Mouse (Mus musculus) heart, embryonic 10.5 days (tissue): Measurements from ENCODE around the gene Colgalt1. TPM values are rescaled to one million over a fixed set of nuclear protein-coding genes. Genes with fewer than 3 reads are reported as not detected.

Experiments used
- DNase-seq: peaks from one replicate; pipeline ENCODE4 v3.0.0-alpha.2; 2017; ENCODE audit warnings: low spot score
- H3K27ac ChIP-seq: fragments of 300-500 bp; sonication (generic); 2 replicates; pipeline ENCODE4 v1.5.1; 2016; ENCODE audit warnings: mild to moderate bottlenecking
- H3K27me3 ChIP-seq: fragments of 300-500 bp; sonication (generic); 2 replicates; pipeline ENCODE4 v1.6.1; 2016; ENCODE audit warnings: mild to moderate bottlenecking; ENCODE audit not compliant: poor library complexity, insufficient read depth, severe bottlenecking
- H3K36me3 ChIP-seq: fragments of 300-500 bp; sonication (generic); 2 replicates; pipeline ENCODE4 v1.6.1; 2016; ENCODE audit warnings: mild to moderate bottlenecking, moderate library complexity
- H3K4me1 ChIP-seq: fragments of 300-500 bp; sonication (generic); 2 replicates; pipeline ENCODE4 v1.6.1; 2016; ENCODE audit warnings: mild to moderate bottlenecking
- H3K4me3 ChIP-seq: fragments of 300-500 bp; sonication (generic); 2 replicates; pipeline ENCODE4 v1.5.1; 2016; ENCODE audit warnings: mild to moderate bottlenecking, moderate library complexity
- H3K9me3 ChIP-seq: fragments of 300-500 bp; sonication (generic); 2 replicates; pipeline ENCODE4 v1.6.1; 2016; ENCODE audit warnings: mild to moderate bottlenecking, moderate library complexity
- WGBS: fragments of 180-500 bp; shearing (Covaris S2); methylation state at CpG from one replicate; pipeline ENCODE4 v1.1.7; 2016; 5-methylcytosine and 5-hydroxymethylcytosine counted together
- polyA plus RNA-seq: library from polyadenylated mRNA; unstranded; fragments of >200 nt; fragmentation: Nextera tagmentation; extraction: Ambion mirVana; gene quantifications from 2 replicates; pipeline ENCODE4 v1.2.1, GENCODE M21; 2016

Gene Colgalt1
- polyA plus RNA-seq, 1 experiment from 2014 or later: 54.4 TPM

GRCm38 (mm10) chr8:71637149-71638095 is 26.6 kb downstream of the Colgalt1 start:
- Histone ChIP-seq H3K27me3 (peaks cover 43% of the 10 kb centered on the region), H3K36me3 (no peaks in the 10 kb centered on the region), H3K27ac (no peak overlapping the region), H3K4me3 (no peak overlapping the region), H3K9me3 (peaks cover 10% of the 10 kb centered on the region), H3K4me1 (peaks cover 20% of the 10 kb centered on the region; the same call in 1 of the 2 replicates)
- no peak for DNase-seq
- 41% methylated on average over 8 of the region's 8 CpGs for WGBS

- Histone ChIP-seq H3K36me3 (no peaks in the 10 kb centered on the region), H3K27me3 (peaks cover 34% of the 10 kb centered on the region), H3K4me1 (peaks cover 20% of the 10 kb centered on the region; the same call in 1 of the 2 replicates), H3K4me3 (no peak overlapping the region), H3K9me3 (peaks cover under 1% of the 10 kb centered on the region), H3K27ac (no peak overlapping the region)
- WGBS: 68% methylated on average over 6 of the region's 6 CpGs
- DNase-seq: no peak
Measured at GRCm38 (mm10) chr8:71638321-71638720, 27.5 kb downstream of the Colgalt1 start.

- H3K36me3 ChIP-seq: no peaks in the 10 kb centered on the region
- H3K27ac ChIP-seq: no peak overlapping the region
- no peak overlapping the region for H3K4me3 ChIP-seq
- peaks cover 11% of the 10 kb centered on the region; the same call in 1 of the 2 replicates for H3K4me1 ChIP-seq
- no peak for DNase-seq
- H3K9me3 ChIP-seq: no peaks in the 10 kb centered on the region
- H3K27me3 ChIP-seq: peaks cover 26% of the 10 kb centered on the region
- 68% methylated on average over 4 of the region's 4 CpGs for WGBS
Measured at GRCm38 (mm10) chr8:71639318-71639717, 28.5 kb downstream of the Colgalt1 start.

GRCm38 (mm10) chr8:71645510-71645909 is 34.7 kb downstream of the Colgalt1 start:
- Histone ChIP-seq H3K9me3 (no peaks in the 10 kb centered on the region), H3K4me3 (no peak overlapping the region), H3K36me3 (no peaks in the 10 kb centered on the region), H3K27me3 (peaks cover 20% of the 10 kb centered on the region), H3K4me1 (no peaks in the 10 kb centered on the region), H3K27ac (no peak overlapping the region)
- WGBS: 78% methylated on average over 9 of the region's 9 CpGs
- no peak for DNase-seq

DNA sequence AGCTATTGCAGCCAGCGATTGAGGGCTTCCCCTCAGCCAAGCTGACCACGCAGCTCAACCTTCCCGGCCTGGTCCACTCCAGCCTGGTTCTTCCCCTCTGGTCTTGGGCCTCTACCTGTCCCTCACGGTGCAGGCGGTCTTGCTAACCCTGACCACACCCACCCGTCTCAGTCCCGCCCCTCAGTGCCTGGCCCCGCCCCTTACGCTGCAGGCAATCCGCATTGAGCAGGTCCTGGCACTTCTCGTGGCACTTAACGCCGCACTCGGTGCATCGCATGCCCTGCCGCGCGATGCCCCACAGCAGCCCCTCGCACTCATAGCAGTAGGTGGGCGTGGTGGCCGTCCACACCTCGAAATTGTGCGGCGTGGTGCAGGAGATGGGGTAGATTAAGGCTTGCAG is 43.8 kb downstream of the Colgalt1 start:
- Histone ChIP-seq H3K36me3 (no peaks in the 10 kb centered on the region), H3K4me1 (peaks cover 12% of the 10 kb centered on the region), H3K27me3 (peaks cover 96% of the 10 kb centered on the region), H3K9me3 (no peaks in the 10 kb centered on the region), H3K27ac (no peak overlapping the region), H3K4me3 (peak overlapping the region; percentile 34)
- DNase-seq: no peak
- WGBS: 1% methylated on average over 24 of the region's 24 CpGs

- Histone ChIP-seq H3K4me1 (peaks cover 16% of the 10 kb centered on the region), H3K27me3 (peaks cover 98% of the 10 kb centered on the region), H3K36me3 (no peaks in the 10 kb centered on the region), H3K4me3 (no peak overlapping the region), H3K27ac (no peak overlapping the region), H3K9me3 (no peaks in the 10 kb centered on the region)
- 29% methylated on average over 9 of the region's 9 CpGs for WGBS
- DNase-seq: no peak
Measured at GRCm38 (mm10) chr8:71657816-71658215, 47.0 kb downstream of the Colgalt1 start.

DNA sequence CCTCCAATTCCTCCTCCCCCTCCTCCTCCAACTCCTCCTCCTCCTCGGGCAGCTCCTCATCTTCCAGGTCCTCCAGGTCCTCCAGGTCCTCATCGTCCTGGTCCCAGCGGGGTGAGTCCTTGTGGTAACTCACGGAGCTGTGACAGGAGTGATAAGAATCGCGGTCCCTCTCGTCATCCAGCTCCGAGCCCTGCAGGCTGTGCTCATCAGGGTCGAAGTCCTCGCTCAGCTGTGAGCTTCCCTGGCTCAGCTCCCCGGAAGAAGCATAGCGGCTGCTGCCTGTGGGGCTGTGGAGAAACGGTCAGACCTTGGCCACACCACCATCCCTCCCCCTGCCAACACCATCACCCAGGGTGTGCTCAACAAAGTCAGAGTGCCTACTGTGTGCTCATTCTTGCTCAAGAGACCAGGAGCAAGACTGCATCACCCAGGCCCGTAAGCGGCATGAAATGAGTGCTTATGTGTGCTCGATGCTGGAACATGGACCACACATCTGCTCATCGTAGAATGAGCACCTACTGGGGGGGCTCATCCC is 47.8 kb downstream of the Colgalt1 start:
- Histone ChIP-seq H3K27me3 (peaks cover 98% of the 10 kb centered on the region), H3K9me3 (no peaks in the 10 kb centered on the region), H3K4me1 (peaks cover 16% of the 10 kb centered on the region), H3K36me3 (no peaks in the 10 kb centered on the region), H3K27ac (no peak overlapping the region), H3K4me3 (no peak overlapping the region)
- no peak for DNase-seq
- 30% methylated on average over 17 of the region's 17 CpGs for WGBS

GRCm38 (mm10) chr8:71659751-71660150 is 49.0 kb downstream of the Colgalt1 start:
- H3K9me3 ChIP-seq: no peaks in the 10 kb centered on the region
- 59% methylated on average over 1 of the region's 1 CpGs for WGBS
- no peak for DNase-seq
- H3K36me3 ChIP-seq: no peaks in the 10 kb centered on the region
- peaks cover 98% of the 10 kb centered on the region for H3K27me3 ChIP-seq
- H3K4me1 ChIP-seq: peaks cover 12% of the 10 kb centered on the region
- H3K4me3 ChIP-seq: no peak overlapping the region
- no peak overlapping the region for H3K27ac ChIP-seq

DNA sequence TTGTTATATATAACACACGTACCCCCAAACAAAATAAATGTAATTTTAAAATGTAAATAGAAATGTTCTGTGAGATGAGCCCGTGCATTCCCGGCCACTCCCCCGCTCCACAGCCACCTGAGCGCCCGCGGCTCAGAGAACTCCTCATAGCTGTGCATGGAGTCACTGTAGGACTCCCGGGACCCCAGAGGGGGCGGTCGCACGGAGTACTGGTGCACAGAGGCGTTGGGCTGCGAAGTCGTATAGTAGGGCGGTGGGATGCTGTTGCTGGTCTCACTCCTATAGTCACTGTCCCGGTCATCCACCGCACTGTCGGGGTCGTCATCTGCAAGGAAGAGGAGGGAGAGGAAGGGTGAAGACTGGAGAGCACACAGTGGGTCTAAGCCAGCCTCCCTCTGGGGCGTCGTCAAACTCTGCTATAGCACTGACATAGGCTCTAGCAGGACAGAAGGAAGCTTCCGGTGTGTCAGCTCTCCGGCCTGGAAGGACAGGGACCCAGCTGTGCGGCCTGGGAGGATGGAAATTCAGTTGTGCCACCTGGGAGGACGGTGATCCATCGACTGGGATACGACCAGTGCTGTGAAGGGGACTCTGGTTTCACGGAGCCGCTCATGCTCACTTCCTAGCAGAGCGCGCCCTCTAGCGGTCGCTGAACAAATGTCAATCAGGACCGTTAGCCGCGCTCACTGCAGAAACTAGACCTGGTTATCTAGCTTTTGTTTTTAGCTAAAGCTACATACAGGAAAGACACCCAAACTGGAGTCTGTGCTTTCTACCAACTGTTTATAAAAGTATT is 49.7 kb downstream of the Colgalt1 start:
- 9% methylated on average over 36 of the region's 36 CpGs for WGBS
- H3K9me3 ChIP-seq: no peaks in the 10 kb centered on the region
- H3K4me1 ChIP-seq: peaks cover 15% of the 10 kb centered on the region
- no peaks in the 10 kb centered on the region for H3K36me3 ChIP-seq
- peaks cover 94% of the 10 kb centered on the region for H3K27me3 ChIP-seq
- DNase-seq: peak; percentile 91
- H3K27ac ChIP-seq: no peak overlapping the region
- H3K4me3 ChIP-seq: no peak overlapping the region

GRCm38 (mm10) chr8:71665331-71666130 is 54.7 kb downstream of the Colgalt1 start:
- peak; percentile 96 for DNase-seq
- 3% methylated on average over 22 of the region's 22 CpGs for WGBS
- Histone ChIP-seq H3K4me1 (peaks cover 56% of the 10 kb centered on the region), H3K27me3 (peaks cover 58% of the 10 kb centered on the region), H3K36me3 (no peaks in the 10 kb centered on the region), H3K4me3 (peak overlapping the region; percentile 50), H3K27ac (peak overlapping the region; percentile 56), H3K9me3 (no peaks in the 10 kb centered on the region)

- 47% methylated on average over 1 of the region's 1 CpGs for WGBS
- H3K27me3 ChIP-seq: peaks cover 54% of the 10 kb centered on the region
- H3K4me3 ChIP-seq: no peak overlapping the region
- H3K4me1 ChIP-seq: peaks cover 66% of the 10 kb centered on the region
- no peaks in the 10 kb centered on the region for H3K36me3 ChIP-seq
- no peak overlapping the region for H3K27ac ChIP-seq
- no peaks in the 10 kb centered on the region for H3K9me3 ChIP-seq
- no peak for DNase-seq
Measured at GRCm38 (mm10) chr8:71666855-71667254, 56.1 kb downstream of the Colgalt1 start.

- Histone ChIP-seq H3K27me3 (peaks cover 50% of the 10 kb centered on the region), H3K36me3 (no peaks in the 10 kb centered on the region), H3K4me3 (no peak overlapping the region; the same call in 1 of the 2 replicates), H3K27ac (peak overlapping the region; percentile 89), H3K9me3 (no peaks in the 10 kb centered on the region), H3K4me1 (peaks cover 66% of the 10 kb centered on the region)
- 56% methylated on average over 5 of the region's 5 CpGs for WGBS
- no peak for DNase-seq
Measured at GRCm38 (mm10) chr8:71667256-71667655, 56.5 kb downstream of the Colgalt1 start.
